Mouse (Mus musculus) spleen, postnatal 14 days (tissue): ENCODE measurements around the gene Clec4a3.
"Not testable (repeated sequence)": the region's sequence is repeated elsewhere in the genome, so short reads cannot be mapped to it uniquely, and the experiment has no call there.

Source experiments
- DNase-seq, 2 experiments: peaks; one replicate each; pipeline ENCODE4 v3.0.0; 2021 to 2022; ENCODE audit warnings: low spot score in 2 of 2

Gene Clec4a3

GRCm38 (mm10) chr6:122952401-122952800, at the start of gene Clec4a3:
TSS of gene Clec4a3 (plus strand) at chr6:122952515.
- DNase-seq, result no peak

GRCm38 (mm10) chr6:122919922-122920321, 32.4 kb upstream of the Clec4a3 start:
- no peak for DNase-seq

DNA sequence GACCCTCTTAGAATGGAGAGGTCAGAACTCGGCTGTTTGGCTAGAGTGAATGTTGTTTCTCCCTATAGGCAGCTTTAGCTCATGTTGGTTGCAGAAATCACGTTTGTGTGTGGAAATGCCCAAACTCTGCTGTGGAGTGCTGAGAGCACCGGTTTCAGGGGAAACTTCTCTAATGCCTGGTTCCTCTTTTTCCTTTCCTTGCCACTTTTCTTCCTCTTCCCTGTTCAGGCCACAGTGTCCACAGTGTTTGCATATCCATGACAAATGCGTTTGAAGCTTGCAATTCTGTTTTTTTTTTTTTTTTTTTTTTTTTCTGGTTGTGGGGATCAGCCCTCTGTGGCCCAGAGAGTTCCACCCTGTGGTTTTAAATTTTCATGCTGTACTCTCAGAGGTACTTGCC, 30.9 kb upstream of the Clec4a3 start, which contains the start of gene Clec4a1:
Clec4a1 (plus strand) TSS at position 398 of the 400 bp plus-strand sequence.
- no peak for DNase-seq

DNA sequence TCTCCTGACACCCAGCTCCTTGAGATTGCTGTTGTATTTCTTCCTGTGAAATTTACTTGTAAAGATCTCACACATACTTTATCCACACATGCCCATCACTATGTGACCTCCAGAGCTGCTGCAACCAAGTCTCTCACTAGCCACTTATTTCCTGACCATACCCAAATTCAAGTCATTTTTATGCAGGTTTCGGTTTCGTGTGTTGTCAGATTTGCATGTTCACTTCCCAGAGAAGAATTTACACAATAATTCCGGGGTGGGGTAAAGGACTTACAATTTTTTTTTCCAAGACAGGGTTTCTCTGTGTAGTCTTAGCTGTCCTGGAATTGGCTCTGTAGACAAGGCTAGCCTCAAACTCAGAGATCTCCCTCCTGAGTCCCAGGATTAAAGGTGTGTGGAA, 17.5 kb upstream of the Clec4a3 start:
- DNase-seq, result no peak

DNA sequence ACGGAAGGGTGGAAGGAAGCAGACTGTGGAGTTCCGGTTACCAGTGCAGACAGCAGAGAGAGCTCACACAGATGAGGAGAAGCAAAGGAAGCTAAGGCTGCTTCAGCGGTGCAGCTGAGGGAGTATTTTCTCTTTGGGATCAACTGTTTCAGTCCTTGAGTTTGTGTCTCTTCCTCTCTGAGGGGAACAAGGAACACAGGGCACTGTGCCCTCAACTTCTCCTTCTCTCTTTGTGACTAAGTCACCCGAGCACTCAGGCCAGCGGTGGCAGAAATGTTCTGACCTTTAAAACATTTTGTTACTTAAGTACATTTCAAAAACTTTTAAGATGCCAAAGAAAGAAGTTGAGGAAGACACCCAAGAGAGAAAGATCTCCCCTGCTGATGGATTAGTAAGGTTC, 12.7 kb upstream of the Clec4a3 start:
- no peak for DNase-seq

DNA sequence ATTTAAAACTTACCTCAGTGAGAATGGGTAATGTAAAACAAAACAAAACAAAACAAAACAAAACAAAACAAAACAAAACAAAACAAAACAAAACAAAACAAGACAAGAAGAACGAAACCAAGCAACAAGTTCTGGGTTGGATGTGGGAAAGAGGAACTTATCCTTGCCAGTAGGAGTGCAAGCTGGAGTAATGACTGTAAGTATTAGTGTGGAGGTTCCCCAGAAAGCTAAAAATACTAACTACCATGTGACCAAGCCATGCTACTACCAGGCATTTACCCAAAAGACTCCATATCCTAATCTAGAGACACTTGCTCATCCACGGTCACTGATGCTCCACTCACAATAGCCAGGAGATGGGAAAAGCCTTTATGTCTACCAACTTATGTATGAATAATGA, 5.6 kb upstream of the Clec4a3 start:
- no peak for DNase-seq

GRCm38 (mm10) chr6:122964562-122964961, 12.2 kb downstream of the Clec4a3 start:
- DNase-seq, result no peak

- no peak for DNase-seq
Observed at GRCm38 (mm10) chr6:122969048-122969447, 16.7 kb downstream of the Clec4a3 start.

DNA sequence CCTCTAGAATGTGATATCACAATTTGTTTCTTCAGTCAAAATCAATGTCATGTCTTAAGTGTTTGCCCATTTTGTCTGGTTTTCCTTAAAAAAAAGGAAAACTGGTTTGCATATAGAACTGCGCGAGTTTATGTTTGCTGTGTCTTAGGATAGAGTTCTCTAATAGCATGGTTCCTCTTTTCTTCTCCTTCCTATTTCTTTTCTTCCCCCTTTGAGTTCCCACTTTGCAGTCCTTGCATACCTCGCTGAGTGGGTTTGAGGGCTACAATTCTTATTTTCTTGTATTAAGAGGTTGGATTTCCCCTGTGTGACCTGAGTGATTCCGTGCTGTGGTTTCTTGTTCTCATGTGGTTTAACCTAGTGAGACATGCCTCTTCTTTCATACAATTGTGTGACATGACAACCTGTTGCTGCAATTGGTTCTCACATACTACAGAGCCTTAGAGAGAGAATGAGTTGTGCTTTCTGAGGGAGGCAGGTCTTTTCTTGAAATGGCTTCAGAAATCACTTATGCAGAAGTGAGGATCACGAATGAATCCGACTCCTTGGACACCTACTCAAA, 37.6 kb downstream of the Clec4a3 start, which contains the start of gene Clec4a4:
Clec4a4 (plus strand) TSS at position 492 of the 562 bp plus-strand sequence.
- no peak for DNase-seq

DNA sequence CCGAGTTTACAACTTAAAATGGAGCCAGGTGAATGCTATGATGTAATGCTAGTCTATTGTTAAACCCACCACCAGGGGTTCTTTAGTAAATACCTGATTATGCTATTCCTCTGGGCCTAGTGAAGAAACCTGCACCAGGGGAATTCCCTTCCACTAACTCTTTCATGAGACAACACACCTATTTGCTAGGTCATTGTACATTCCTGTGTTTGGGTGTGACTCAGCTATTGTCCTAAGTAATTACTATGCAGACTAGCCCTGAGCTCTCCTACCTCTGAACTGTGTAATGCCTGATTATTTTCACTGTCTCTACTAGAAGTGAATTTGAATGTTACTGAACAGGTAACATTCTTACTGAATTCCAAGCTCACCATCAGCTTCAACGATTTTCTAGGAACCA, 52.4 kb downstream of the Clec4a3 start:
- DNase-seq, result not testable (repeated sequence)

DNA sequence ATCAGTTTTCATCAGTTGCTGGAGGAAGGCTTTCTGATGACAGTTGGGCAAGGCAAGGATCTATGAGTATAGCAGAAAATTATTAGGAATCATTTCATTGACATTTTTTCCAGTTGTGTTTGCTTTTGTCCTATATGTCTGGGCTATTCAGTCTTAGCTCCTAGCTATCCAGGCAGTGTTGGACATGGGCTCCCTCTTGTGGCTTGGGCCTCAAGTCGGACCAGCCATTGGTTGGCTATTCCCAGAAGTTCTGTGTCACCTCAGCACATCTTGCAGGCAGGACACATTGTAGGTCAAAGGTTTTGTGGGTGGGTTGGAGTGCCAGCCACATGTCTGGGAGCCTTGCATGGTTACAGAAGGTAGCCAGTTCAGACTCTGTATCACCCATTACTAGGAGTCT, 53.3 kb downstream of the Clec4a3 start:
- DNase-seq, result no peak
